In genomic region chr14:27803961-27804360, GRCm38 (mm10) we compare ENCODE assay signal across 9 mouse cellular contexts.
DNase-seq lines count a peak whose midpoint lies in the region; ATAC-seq and TF ChIP-seq lines count a peak whose summit lies in the region.
"Had no signal": no experiment of that assay in that cellular context is flagged by ENCODE, and none has a peak within 500 bp of the region (broad histone marks: within the 10 kb centered on the region; RNA-seq: fewer than 3 reads in every experiment).

No protein-coding gene starts in this region.

- no peaks in the 10 kb centered on the region; the same call in 1 of the 2 replicates for H3K9me3 ChIP-seq in hindbrain, embryonic 11.5 days (ENCODE audit: control insufficient read depth, low read length)
- no peaks in the 10 kb centered on the region for H3K9me3 ChIP-seq in hindbrain, embryonic 13.5 days
- no peaks in the 10 kb centered on the region for H3K9me3 ChIP-seq in limb, embryonic 14.5 days (ENCODE audit: control insufficient read depth, low read length)
- H3K9me3 ChIP-seq in forebrain, embryonic 16.5 days (ENCODE audit: control insufficient read depth, low read length): peaks cover 4% of the 10 kb centered on the region; the same call in 1 of the 2 replicates

- no peaks in the 10 kb centered on the region for H3K36me3 ChIP-seq in hindbrain, embryonic 11.5 days (ENCODE audit: control insufficient read depth, insufficient read depth, low read length)
- H3K36me3 ChIP-seq in hindbrain, embryonic 13.5 days: no peaks in the 10 kb centered on the region
- no peaks in the 10 kb centered on the region for H3K36me3 ChIP-seq in limb, embryonic 14.5 days (ENCODE audit: control insufficient read depth, insufficient read depth, low read length)
- no peaks in the 10 kb centered on the region for H3K36me3 ChIP-seq in forebrain, embryonic 16.5 days (ENCODE audit: control insufficient read depth, insufficient read depth)

- H3K4me1 ChIP-seq in hindbrain, embryonic 11.5 days (replicated peaks; ENCODE audit: control insufficient read depth, insufficient read depth, low read length): no peaks in the 10 kb centered on the region
- peaks cover 5% of the 10 kb centered on the region; the same call in 1 of the 2 replicates for H3K4me1 ChIP-seq in hindbrain, embryonic 13.5 days (replicated peaks)
- peaks cover 2% of the 10 kb centered on the region; the same call in 1 of the 2 replicates for H3K4me1 ChIP-seq in limb, embryonic 14.5 days (ENCODE audit: control insufficient read depth, insufficient read depth, low read length)
- H3K4me1 ChIP-seq in forebrain, embryonic 16.5 days (replicated peaks; ENCODE audit: control insufficient read depth, insufficient read depth, low read length): peaks cover 4% of the 10 kb centered on the region; the same call in 1 of the 2 replicates

- ATAC-seq in hindbrain, embryonic 11.5 days (ENCODE audit: low FRiP score): no peak
- no peak for ATAC-seq in hindbrain, embryonic 13.5 days (ENCODE audit: low FRiP score)
- ATAC-seq in limb, embryonic 14.5 days (ENCODE audit: low FRiP score, low read depth): no peak
- no peak for ATAC-seq in forebrain, embryonic 16.5 days

- no peak overlapping the region for H3K4me3 ChIP-seq in hindbrain, embryonic 11.5 days (ENCODE audit: low read depth, low read length)
- H3K4me3 ChIP-seq in hindbrain, embryonic 13.5 days: no peak overlapping the region
- H3K4me3 ChIP-seq in limb, embryonic 14.5 days (replicated peaks; ENCODE audit: low read length): no peak overlapping the region
- no peak overlapping the region for H3K4me3 ChIP-seq in forebrain, embryonic 16.5 days (replicated peaks; ENCODE audit: low read length)

- H3K27ac ChIP-seq in hindbrain, embryonic 11.5 days (ENCODE audit: low read depth, low read length): no peak overlapping the region
- H3K27ac ChIP-seq in hindbrain, embryonic 13.5 days: no peak overlapping the region
- no peak overlapping the region for H3K27ac ChIP-seq in limb, embryonic 14.5 days (replicated peaks; ENCODE audit: low read depth, low read length)
- H3K27ac ChIP-seq in forebrain, embryonic 16.5 days (ENCODE audit: low read length): no peak overlapping the region

- no peak overlapping the region for H3K4me2 ChIP-seq in hindbrain, embryonic 11.5 days (replicated peaks; ENCODE audit: low read depth, low read length)
- no peak overlapping the region for H3K4me2 ChIP-seq in hindbrain, embryonic 13.5 days
- H3K4me2 ChIP-seq in limb, embryonic 14.5 days (replicated peaks; ENCODE audit: low read depth, low read length, severe bottlenecking): no peak overlapping the region
- H3K4me2 ChIP-seq in forebrain, embryonic 16.5 days (ENCODE audit: low read length): no peak overlapping the region

- H3K27me3 ChIP-seq in hindbrain, embryonic 11.5 days (ENCODE audit: control insufficient read depth, insufficient read depth, low read length): no peaks in the 10 kb centered on the region
- no peaks in the 10 kb centered on the region for H3K27me3 ChIP-seq in hindbrain, embryonic 13.5 days
- H3K27me3 ChIP-seq in limb, embryonic 14.5 days (ENCODE audit: control insufficient read depth, insufficient read depth, low read length): no peaks in the 10 kb centered on the region
- no peaks in the 10 kb centered on the region for H3K27me3 ChIP-seq in forebrain, embryonic 16.5 days (replicated peaks; ENCODE audit: control insufficient read depth, insufficient read depth, low read length)

- H3K9ac ChIP-seq in hindbrain, embryonic 11.5 days (ENCODE audit: low read depth, low read length): no peak overlapping the region
- H3K9ac ChIP-seq in hindbrain, embryonic 13.5 days: no peak overlapping the region
- no peak overlapping the region for H3K9ac ChIP-seq in limb, embryonic 14.5 days (ENCODE audit: low read depth, low read length, severe bottlenecking)
- H3K9ac ChIP-seq in forebrain, embryonic 16.5 days (replicated peaks; ENCODE audit: low read depth, low read length): no peak overlapping the region

- DNase-seq in hindbrain, embryonic 11.5 days (ENCODE audit: low spot score): peak; percentile 64
- DNase-seq in 3T3-L1 (ENCODE audit: low read depth, low spot score) (peak; percentile 62), MN1 (ENCODE audit: low spot score) (peak; percentile 47)
- peak; percentile 46 for DNase-seq in limb, embryonic 14.5 days (ENCODE audit: low spot score)
- no peak for DNase-seq in cerebellum, adult 18-20 months
- no peak for DNase-seq in spleen, adult 18-20 months
- DNase-seq: kidney, postnatal 25 days had no signal

- 88% methylated on average over 3 of the region's 3 CpGs for WGBS in hindbrain, embryonic 11.5 days
- 92% methylated on average over 3 of the region's 3 CpGs for WGBS in hindbrain, embryonic 13.5 days
- 90% methylated on average over 3 of the region's 3 CpGs for WGBS in limb, embryonic 14.5 days
- WGBS in forebrain, embryonic 16.5 days: 92% methylated on average over 3 of the region's 3 CpGs

- TF ChIP-seq POLR2A in limb, embryonic 14.5 days (IDR thresholded peaks at IDR 0.05; ENCODE audit: borderline replicate concordance, extremely low read depth, insufficient read depth, insufficient read length): no peak

Comparison
In these comparisons a context has a peak if more than half of its experiments do, and no peak if none do; other contexts are left out.
1. DNase-seq: peak in hindbrain, embryonic 11.5 days (single experiment), 3T3-L1 (single experiment), MN1 (single experiment) and limb, embryonic 14.5 days (single experiment); none in cerebellum, adult 18-20 months (0 of 2) and spleen, adult 18-20 months (0 of 2).